Mouse (Mus musculus): ENCODE measurements around the gene Fam193b. TPM values are rescaled to one million over a fixed set of nuclear protein-coding genes. Genes with fewer than 3 reads are reported as not detected.

Gene Fam193b
- polyA plus RNA-seq, 1 experiment from 2014 or later = 39.6 TPM

- Histone ChIP-seq H3K9me3 (ENCODE audit: control insufficient read depth, low read depth, low read length) (no peaks in the 10 kb centered on the region), H3K36me3 (ENCODE audit: control insufficient read depth, insufficient read depth, low read length) (peaks cover 17% of the 10 kb centered on the region), H3K27ac (ENCODE audit: low read length) (no peak overlapping the region), H3K4me1 (ENCODE audit: control insufficient read depth, insufficient read depth, low read length) (no peaks in the 10 kb centered on the region; the same call in 1 of the 2 replicates), H3K4me2 (replicated peaks; ENCODE audit: low read depth, low read length) (no peak overlapping the region), H3K9ac (replicated peaks; ENCODE audit: low read depth, low read length) (no peak overlapping the region), H3K4me3 (ENCODE audit: low read depth, low read length) (no peak overlapping the region), H3K27me3 (ENCODE audit: control insufficient read depth, insufficient read depth, low read length) (no peaks in the 10 kb centered on the region)
- whole genome bisulfite sequencing = 16% methylated on average over 2 of the region's 2 CpGs
- ATAC-seq (ENCODE audit: insufficient number of reproducible peaks, insufficient read depth, low FRiP score, low read depth) = no peak
Measured at GRCm38 (mm10) chr13:55494257-55494656, 76.7 kb downstream of the Fam193b start.

Small RNA genes lying within 50 kb of the gene (microRNA-seq; reads per million reads assigned to microRNA genes)
- 4.4 reads per million, percentile 11 among the genes with 10 or more reads in this experiment for gene Mir6945

Other genes starting within 250 kb of the Fam193b start
- gene Rab24, start 249.2 kb downstream of the Fam193b start, polyA plus RNA-seq (2014; fragmentation: Nextera tagmentation; extraction: Ambion mirVana) = 81.0 and 89.9 TPM in 2 replicates
- 33.5 and 40.7 TPM in 2 replicates for gene Mxd3, start 241.3 kb downstream of the Fam193b start, polyA plus RNA-seq (2014; fragmentation: Nextera tagmentation; extraction: Ambion mirVana)
- gene Lman2, start 208.3 kb downstream of the Fam193b start, polyA plus RNA-seq (2014; fragmentation: Nextera tagmentation; extraction: Ambion mirVana) = 91.7 and 98.6 TPM in 2 replicates
- gene Rgs14, start 201.4 kb downstream of the Fam193b start, polyA plus RNA-seq (2014; fragmentation: Nextera tagmentation; extraction: Ambion mirVana) = 0.53 and 0.78 TPM in 2 replicates
- 0.18 TPM in 1 of 2 replicates, not detected in the other for gene Slc34a1, start 172.9 kb downstream of the Fam193b start, polyA plus RNA-seq (2014; fragmentation: Nextera tagmentation; extraction: Ambion mirVana)
- 0.52 TPM in 1 of 2 replicates, not detected in the other for gene Pfn3, start 155.9 kb downstream of the Fam193b start, polyA plus RNA-seq (2014; fragmentation: Nextera tagmentation; extraction: Ambion mirVana)
- gene F12, start 144.3 kb downstream of the Fam193b start, polyA plus RNA-seq (2014; fragmentation: Nextera tagmentation; extraction: Ambion mirVana) = not detected in 2 replicates
- gene Grk6, start 126.0 kb downstream of the Fam193b start, polyA plus RNA-seq (2014; fragmentation: Nextera tagmentation; extraction: Ambion mirVana) = 35.5 and 36.9 TPM in 2 replicates
- 0.87 and 1.4 TPM in 2 replicates for gene Prr7, start 106.9 kb downstream of the Fam193b start, polyA plus RNA-seq (2014; fragmentation: Nextera tagmentation; extraction: Ambion mirVana)
- gene Dbn1, start 83.0 kb downstream of the Fam193b start, polyA plus RNA-seq (2014; fragmentation: Nextera tagmentation; extraction: Ambion mirVana) = 118 and 120 TPM in 2 replicates
- 257 and 270 TPM in 2 replicates for gene Pdlim7, start 57.4 kb downstream of the Fam193b start, polyA plus RNA-seq (2014; fragmentation: Nextera tagmentation; extraction: Ambion mirVana)
- 2.1 and 2.4 TPM in 2 replicates for gene Dok3, start 41.8 kb downstream of the Fam193b start, polyA plus RNA-seq (2014; fragmentation: Nextera tagmentation; extraction: Ambion mirVana)
- gene Ddx41, start 34.5 kb downstream of the Fam193b start, polyA plus RNA-seq (2014; fragmentation: Nextera tagmentation; extraction: Ambion mirVana) = 61.5 and 67.6 TPM in 2 replicates
- gene Tmed9, start 2.6 kb upstream of the Fam193b start, polyA plus RNA-seq (2014; fragmentation: Nextera tagmentation; extraction: Ambion mirVana) = 74.3 and 85.2 TPM in 2 replicates
- gene B4galt7, start 28.8 kb upstream of the Fam193b start, polyA plus RNA-seq (2014; fragmentation: Nextera tagmentation; extraction: Ambion mirVana) = 21.0 and 24.9 TPM in 2 replicates
- 57.8 and 58.0 TPM in 2 replicates for gene Caml, start 51.9 kb upstream of the Fam193b start, polyA plus RNA-seq (2014; fragmentation: Nextera tagmentation; extraction: Ambion mirVana)
- gene Ddx46, start 63.9 kb upstream of the Fam193b start, polyA plus RNA-seq (2014; fragmentation: Nextera tagmentation; extraction: Ambion mirVana) = 41.1 and 45.4 TPM in 2 replicates
- 82.5 and 82.7 TPM in 2 replicates for gene B230219D22Rik, start 122.0 kb upstream of the Fam193b start, polyA plus RNA-seq (2014; fragmentation: Nextera tagmentation; extraction: Ambion mirVana)
- gene Txndc15, start 143.5 kb upstream of the Fam193b start, polyA plus RNA-seq (2014; fragmentation: Nextera tagmentation; extraction: Ambion mirVana) = 88.2 and 91.3 TPM in 2 replicates
- 70.1 and 85.2 TPM in 2 replicates for gene Pcbd2, start 156.2 kb upstream of the Fam193b start, polyA plus RNA-seq (2014; fragmentation: Nextera tagmentation; extraction: Ambion mirVana)
- gene Catsper3, start 213.4 kb upstream of the Fam193b start, polyA plus RNA-seq (2014; fragmentation: Nextera tagmentation; extraction: Ambion mirVana) = 0.43 TPM in 1 of 2 replicates, not detected in the other

All from stomach, embryonic 14.5 days (tissue).